Mouse (Mus musculus): ENCODE measurements around the gene B3gnt8.

DNA sequence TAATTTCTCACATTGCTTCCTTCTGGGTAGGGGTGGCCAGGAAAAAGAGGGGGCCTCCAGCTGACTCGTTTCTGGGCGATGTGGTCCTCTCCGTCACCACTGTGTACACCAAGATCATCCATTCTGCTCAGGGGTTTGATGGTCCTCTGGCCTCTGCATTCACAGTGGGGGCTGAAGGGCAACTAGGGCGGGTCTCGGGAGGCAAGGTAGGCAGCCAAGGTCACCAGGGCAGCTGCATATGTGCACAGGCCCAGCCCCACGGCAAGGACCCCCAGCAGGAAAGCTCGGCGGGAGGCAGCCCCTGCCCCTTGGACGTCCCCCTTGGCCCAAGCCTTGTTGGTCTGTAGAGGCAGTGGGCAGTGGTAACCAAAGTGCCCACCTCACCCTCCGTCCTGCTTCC is 42.7 kb downstream of the B3gnt8 start:
- TF ChIP-seq CTCF (IDR thresholded peaks at IDR 0.05; ENCODE audit: low read depth) (no peak), EP300 (IDR thresholded peaks at IDR 0.05; ENCODE audit: low read depth) (no peak)

All from heart, postnatal 0 days (tissue).